Mouse (Mus musculus): ENCODE measurements at regions not wholly inside any gene's neighbourhood (a gene's known extent, or its start where the extent isn't known, plus 50 kb on each side); places are given as distances from the start of the nearest gene placed in this dataset.

GRCm38 (mm10) chrX:12840160-12841020, 78.5 kb upstream of the Med14 start (continued):
- TF ChIP-seq ZNF384 (IDR thresholded peaks at IDR 0.05; ENCODE audit: low read depth, low read length): no peak
- no peak for TF ChIP-seq RAD21 (IDR thresholded peaks at IDR 0.05; ENCODE audit: low read depth, low read length)
- TF ChIP-seq RCOR1 (IDR thresholded peaks at IDR 0.05; ENCODE audit: low read depth, low read length): no peak
- TF ChIP-seq POLR2A (IDR thresholded peaks at IDR 0.05; ENCODE audit: control insufficient read depth in 1 of 2, insufficient read depth in 1 of 2, low read depth in 1 of 2, low read length in 2 of 2, poor library complexity in 1 of 2): no peak
- no peak; the same call in 1 of the 2 replicates for TF ChIP-seq MXI1 (IDR thresholded peaks at IDR 0.05; ENCODE audit: low read depth, low read length)
- no peak for TF ChIP-seq ZC3H11A (IDR thresholded peaks at IDR 0.05; ENCODE audit: low read depth, low read length)
- no peak for TF ChIP-seq ZKSCAN1 (IDR thresholded peaks at IDR 0.05; ENCODE audit: low read depth, low read length)
- no peak; the same call in 1 of the 2 replicates for TF ChIP-seq BHLHE40 (IDR thresholded peaks at IDR 0.05; ENCODE audit: borderline replicate concordance, low read depth, low read length)
- TF ChIP-seq NRF1 (IDR thresholded peaks at IDR 0.05; ENCODE audit: insufficient read depth, low read depth, low read length, poor library complexity, severe bottlenecking): 0 out of 2 replicates have a peak, but pooled peaks have one; percentile 4
- TF ChIP-seq MYC (IDR thresholded peaks at IDR 0.05; ENCODE audit: low read depth, low read length): no peak
- TF ChIP-seq EP300 (IDR thresholded peaks at IDR 0.05; ENCODE audit: low read depth in 1 of 2, low read length in 2 of 2): peak in 1 of 2 experiments; percentile 19; a peak in 2 of 4 replicates
- TF ChIP-seq POLR2AphosphoS2 (IDR thresholded peaks at IDR 0.05; ENCODE audit: low read length): no peak
- no peak for TF ChIP-seq MAFK (IDR thresholded peaks at IDR 0.05; ENCODE audit: borderline replicate concordance, low read depth, low read length)
- no peak for TF ChIP-seq MAX (IDR thresholded peaks at IDR 0.05; ENCODE audit: low read length)

DNA sequence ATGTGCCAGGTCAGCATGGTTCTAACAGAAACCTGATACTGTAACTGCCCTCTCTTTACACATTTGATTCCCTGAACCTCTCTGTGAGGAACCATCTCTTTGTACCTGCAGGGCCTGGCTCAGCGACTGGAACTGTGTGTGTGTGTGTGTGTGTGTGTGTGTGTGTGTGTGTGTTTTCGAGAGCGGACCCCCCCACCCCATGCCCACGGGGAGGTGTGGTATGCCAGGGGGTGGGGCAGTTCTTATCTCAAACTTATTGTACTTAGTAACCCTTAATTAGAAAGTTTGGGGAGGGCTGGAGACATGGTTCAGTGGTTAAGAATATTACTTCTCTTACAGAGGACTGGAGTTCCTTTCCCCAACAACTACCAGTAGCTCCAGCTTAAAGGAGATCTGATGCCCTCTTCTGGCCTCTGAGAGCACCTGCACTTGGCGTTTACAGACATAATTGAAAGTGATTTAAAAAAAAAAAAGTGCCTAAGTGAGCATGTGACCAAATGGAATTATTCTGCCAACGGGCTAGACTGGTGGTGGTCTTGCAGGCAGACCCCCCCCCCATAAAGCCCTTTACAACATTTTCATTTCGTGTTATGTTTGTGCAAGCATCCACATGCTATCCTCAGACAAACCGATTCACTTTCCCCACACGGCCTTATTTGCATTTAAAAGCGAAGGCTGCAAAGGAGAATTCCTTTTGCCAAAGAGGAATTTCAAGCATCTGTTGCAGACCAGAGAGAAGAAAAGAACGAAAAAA, 77.7 kb upstream of the Med14 start:
- peaks cover 0 to 9% of the 10 kb centered on the region in 2 experiments; a peak in 2 of 4 replicates for H3K36me3 ChIP-seq (ENCODE audit: control insufficient read depth in 1 of 2, insufficient read depth in 2 of 2, low read length in 2 of 2)
- no peaks in the 10 kb centered on the region for H3K79me2 ChIP-seq (ENCODE audit: control insufficient read depth, insufficient read depth, low read length, poor library complexity)
- H3K27ac ChIP-seq (ENCODE audit: control insufficient read depth, low read depth, low read length): no peak overlapping the region
- H3K27me3 ChIP-seq (ENCODE audit: control insufficient read depth in 1 of 2, insufficient read depth in 2 of 2, low read length in 2 of 2): no peaks in the 10 kb centered on the region; a peak in 1 of 4 replicates
- peak overlapping the region; percentile 47 for H3K9ac ChIP-seq (ENCODE audit: control insufficient read depth, low read depth, low read length, poor library complexity, severe bottlenecking)
- peak; percentile 93 for DNase-seq (ENCODE audit: low read depth, low spot score)
- peaks cover 0 to 8% of the 10 kb centered on the region in 2 experiments; a peak in 2 of 4 replicates for H3K4me1 ChIP-seq (ENCODE audit: control insufficient read depth in 1 of 2, insufficient read depth in 2 of 2, low read length in 2 of 2)
- H3K4me3 ChIP-seq (ENCODE audit: control insufficient read depth in 1 of 2, insufficient read depth in 1 of 2, low read depth in 2 of 2, low read length in 2 of 2): peak overlapping the region; percentile 8 to 63
- no peaks in the 10 kb centered on the region for H3K9me3 ChIP-seq (replicated peaks; ENCODE audit: insufficient read depth, low read length)
- TF ChIP-seq POLR2AphosphoS5 (IDR thresholded peaks at IDR 0.05; ENCODE audit: borderline replicate concordance, low read depth, low read length): no peak
- TF ChIP-seq MXI1 (IDR thresholded peaks at IDR 0.05; ENCODE audit: low read depth, low read length): peak; percentile 28; the same call in 1 of the 2 replicates
- TF ChIP-seq EP300 (IDR thresholded peaks at IDR 0.05; ENCODE audit: low read depth in 1 of 2, low read length in 2 of 2): no peak
- TF ChIP-seq MAZ (IDR thresholded peaks at IDR 0.05; ENCODE audit: low read depth, low read length): 0 out of 2 replicates have a peak, but pooled peaks have one; percentile 7
- TF ChIP-seq JUND (IDR thresholded peaks at IDR 0.05; ENCODE audit: low read depth, low read length): no peak
- no peak for TF ChIP-seq POLR2A (IDR thresholded peaks at IDR 0.05; ENCODE audit: control insufficient read depth in 1 of 2, insufficient read depth in 1 of 2, low read depth in 1 of 2, low read length in 2 of 2, poor library complexity in 1 of 2)
- TF ChIP-seq HCFC1 (IDR thresholded peaks at IDR 0.05; ENCODE audit: low read depth, low read length): peak; percentile 5; the same call in 1 of the 2 replicates
- TF ChIP-seq CHD1 (IDR thresholded peaks at IDR 0.05; ENCODE audit: low read depth, low read length): no peak
- no peak for TF ChIP-seq MEF2A (IDR thresholded peaks at IDR 0.05; ENCODE audit: extremely low read depth, insufficient replicate concordance, low read depth, low read length, poor library complexity, severe bottlenecking)
- TF ChIP-seq POLR2AphosphoS2 (IDR thresholded peaks at IDR 0.05; ENCODE audit: low read length): no peak
- no peak for TF ChIP-seq ELF1 (IDR thresholded peaks at IDR 0.05; ENCODE audit: low read depth, low read length)
- TF ChIP-seq NRF1 (IDR thresholded peaks at IDR 0.05; ENCODE audit: insufficient read depth, low read depth, low read length, poor library complexity, severe bottlenecking): no peak
- peak; percentile 92 for TF ChIP-seq SMC3 (IDR thresholded peaks at IDR 0.05; ENCODE audit: low read depth, low read length)
- no peak for TF ChIP-seq UBTF (IDR thresholded peaks at IDR 0.05; ENCODE audit: borderline replicate concordance, insufficient read depth, low read depth, low read length)
- TF ChIP-seq MAX (IDR thresholded peaks at IDR 0.05; ENCODE audit: low read length): no peak; the same call in 1 of the 2 replicates
- no peak; the same call in 1 of the 2 replicates for TF ChIP-seq RCOR1 (IDR thresholded peaks at IDR 0.05; ENCODE audit: low read depth, low read length)
- no peak for TF ChIP-seq TAL1 (IDR thresholded peaks at IDR 0.05; ENCODE audit: low read length)
- peak; percentile 91 for TF ChIP-seq RAD21 (IDR thresholded peaks at IDR 0.05; ENCODE audit: low read depth, low read length)
- peak; percentile 21; the same call in 1 of the 2 replicates for TF ChIP-seq SIN3A (IDR thresholded peaks at IDR 0.05; ENCODE audit: low read length)
- TF ChIP-seq TBP (IDR thresholded peaks at IDR 0.05; ENCODE audit: low read depth, low read length): 0 out of 2 replicates have a peak, but pooled peaks have one; percentile 18
- TF ChIP-seq KAT2A (conservative IDR thresholded peaks at IDR 0.05; ENCODE audit: low read depth, low read length): no peak
- TF ChIP-seq MYB (IDR thresholded peaks at IDR 0.05; ENCODE audit: low read depth, low read length): no peak
- TF ChIP-seq E2F4 (IDR thresholded peaks at IDR 0.05; ENCODE audit: borderline replicate concordance, low read depth, low read length): no peak

Data from MEL (cell line).